Mouse (Mus musculus) G1E (cell line): ENCODE measurements around the gene 0610037L13Rik.

Experiments
- CTCF ChIP-seq: IDR thresholded peaks from 2 replicates; pipeline ENCODE4 v1.5.1; 2012; ENCODE audit warnings: low read depth, low read length, inconsistent platforms, mixed read lengths
- GATA1 ChIP-seq: IDR thresholded peaks from 2 replicates; pipeline ENCODE4 v1.6.1; 2012; ENCODE audit warnings: borderline replicate concordance, low read length, inconsistent platforms, mixed read lengths
- GATA2 ChIP-seq: IDR thresholded peaks from 2 replicates; pipeline ENCODE4 v1.6.1; 2012; ENCODE audit warnings: low read depth, low read length, inconsistent platforms, borderline replicate concordance
- POLR2AphosphoS5 ChIP-seq: IDR thresholded peaks from 2 replicates; pipeline ENCODE4 v1.6.1; 2012; ENCODE audit warnings: low read depth, low read length, inconsistent platforms; ENCODE audit not compliant: insufficient replicate concordance
- TAL1 ChIP-seq: conservative IDR thresholded peaks from 2 replicates; pipeline ENCODE4 v1.6.1; 2012; ENCODE audit warnings: low read depth, low read length, inconsistent platforms, mixed read lengths

DNA sequence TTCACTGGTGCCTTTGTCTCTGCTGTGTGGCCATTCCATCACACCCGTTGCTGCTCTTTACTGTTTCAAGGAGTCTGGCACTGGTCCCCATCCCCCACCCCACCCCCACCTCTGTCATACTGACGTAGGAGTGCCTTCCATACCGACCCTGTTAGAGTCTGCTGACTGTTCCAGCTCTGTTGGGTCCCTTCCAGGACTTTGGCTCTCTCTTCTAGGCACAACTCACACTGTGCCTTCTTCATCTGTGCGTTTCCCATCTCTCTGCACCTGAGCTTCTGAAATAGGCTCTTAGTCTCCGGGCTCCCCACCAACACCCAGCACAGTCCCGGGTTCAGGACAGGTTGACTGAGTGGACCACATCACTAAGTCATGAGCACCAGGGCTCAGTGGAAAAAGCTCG is 42.8 kb upstream of the 0610037L13Rik start:
- TF ChIP-seq CTCF = no peak
- TF ChIP-seq POLR2AphosphoS5 = no peak
- TF ChIP-seq TAL1 = no peak
- TF ChIP-seq GATA1 = no peak
- no peak for TF ChIP-seq GATA2
